Mouse (Mus musculus) ES-Bruce4 (cell line): ENCODE data around the gene Ano6. TPM values are rescaled to one million over a fixed set of nuclear protein-coding genes. Genes with fewer than 3 reads are reported as not detected.

Experiments used
- H3K27ac ChIP-seq: 2 replicates; pipeline ENCODE4 v1.5.1; 2012; ENCODE audit warnings: low read length, inconsistent platforms; ENCODE audit not compliant: insufficient read depth
- H3K27me3 ChIP-seq: 2 replicates; pipeline ENCODE4 v1.6.1; 2012; ENCODE audit warnings: mild to moderate bottlenecking, low read length, inconsistent platforms; ENCODE audit not compliant: control insufficient read depth, poor library complexity, insufficient read depth, severe bottlenecking
- H3K36me3 ChIP-seq: 2 replicates; pipeline ENCODE4 v1.6.1; 2012; ENCODE audit warnings: inconsistent platforms, mild to moderate bottlenecking, low read length, moderate library complexity; ENCODE audit not compliant: control insufficient read depth, poor library complexity, insufficient read depth, severe bottlenecking
- H3K4me1 ChIP-seq: one replicate; pipeline ENCODE4 v1.8.1; 2011; ENCODE audit warnings: low read length; ENCODE audit not compliant: control insufficient read depth, insufficient read depth
- H3K4me3 ChIP-seq: 2 replicates; pipeline ENCODE4 v1.5.1; 2011; ENCODE audit warnings: low read depth, mild to moderate bottlenecking, low read length
- H3K9ac ChIP-seq: 2 replicates; pipeline ENCODE4 v1.6.1; 2012; ENCODE audit warnings: low read depth, mild to moderate bottlenecking, inconsistent platforms; ENCODE audit not compliant: poor library complexity, severe bottlenecking
- H3K9me3 ChIP-seq: replicated peaks from 2 replicates; pipeline ENCODE4 v1.6.1; 2012; ENCODE audit warnings: mild to moderate bottlenecking, low read length, inconsistent platforms; ENCODE audit not compliant: control insufficient read depth, poor library complexity, insufficient read depth, severe bottlenecking
- CTCF ChIP-seq: IDR thresholded peaks from one replicate; pipeline ENCODE4 v1.8.1; 2011; ENCODE audit warnings: low read depth, low read length
- EP300 ChIP-seq: IDR thresholded peaks from 2 replicates; pipeline ENCODE4 v1.6.1; 2011; ENCODE audit warnings: low read depth, low read length; ENCODE audit not compliant: insufficient read depth
- POLR2A ChIP-seq: IDR thresholded peaks from one replicate; pipeline ENCODE4 v1.8.1; 2011; ENCODE audit warnings: low read length; ENCODE audit not compliant: insufficient read depth
- polyA plus RNA-seq: library from polyadenylated mRNA; stranded (reverse); fragments of >200 nt; gene quantifications from 2 replicates; pipeline ENCODE4 v1.2.4, GENCODE M21; 2011; ENCODE audit warnings: low read depth; ENCODE audit not compliant: missing spikeins, insufficient read depth, insufficient read length

Ano6 gene
- polyA plus RNA-seq, 1 experiment = 42.5 TPM

GRCm38 (mm10) chr15:95892171-95892570 is 101.5 kb downstream of the Ano6 start:
- H3K27ac ChIP-seq = no peak overlapping the region
- no peaks in the 10 kb centered on the region for H3K27me3 ChIP-seq
- H3K4me1 ChIP-seq = no peaks in the 10 kb centered on the region
- no peak overlapping the region for H3K4me3 ChIP-seq
- H3K9me3 ChIP-seq = no peaks in the 10 kb centered on the region
- no peaks in the 10 kb centered on the region for H3K36me3 ChIP-seq
- H3K9ac ChIP-seq = no peak overlapping the region
- TF ChIP-seq POLR2A (no peak), EP300 (no peak), CTCF (no peak)

GRCm38 (mm10) chr15:95892929-95893328 is 102.3 kb downstream of the Ano6 start:
- TF ChIP-seq CTCF = no peak
- no peak for TF ChIP-seq EP300
- no peak for TF ChIP-seq POLR2A
- no peaks in the 10 kb centered on the region for H3K27me3 ChIP-seq
- no peaks in the 10 kb centered on the region for H3K4me1 ChIP-seq
- no peak overlapping the region for H3K4me3 ChIP-seq
- no peaks in the 10 kb centered on the region for H3K36me3 ChIP-seq
- no peak overlapping the region for H3K9ac ChIP-seq
- no peak overlapping the region for H3K27ac ChIP-seq
- H3K9me3 ChIP-seq = no peaks in the 10 kb centered on the region

- TF ChIP-seq EP300 (no peak), POLR2A (no peak), CTCF (no peak)
- no peak overlapping the region for H3K27ac ChIP-seq
These were observed 105.1 kb downstream of the Ano6 start for GRCm38 (mm10) chr15:95895699-95896098.

GRCm38 (mm10) chr15:95897653-95898052 is 107.0 kb downstream of the Ano6 start:
- Histone ChIP-seq H3K4me1 (no peaks in the 10 kb centered on the region), H3K27me3 (no peaks in the 10 kb centered on the region), H3K9me3 (no peaks in the 10 kb centered on the region), H3K4me3 (no peak overlapping the region), H3K27ac (no peak overlapping the region), H3K36me3 (no peaks in the 10 kb centered on the region), H3K9ac (no peak overlapping the region)
- TF ChIP-seq EP300 (no peak), POLR2A (no peak), CTCF (no peak)

More at GRCm38 (mm10) chr15:95895699-95896098, 105.1 kb downstream of the Ano6 start:
- Histone ChIP-seq H3K4me3 (no peak overlapping the region), H3K9ac (no peak overlapping the region), H3K4me1 (no peaks in the 10 kb centered on the region), H3K9me3 (no peaks in the 10 kb centered on the region), H3K27me3 (no peaks in the 10 kb centered on the region), H3K36me3 (no peaks in the 10 kb centered on the region)

- no peak overlapping the region for H3K27ac ChIP-seq
- H3K27me3 ChIP-seq = no peaks in the 10 kb centered on the region
- H3K4me3 ChIP-seq = no peak overlapping the region
- TF ChIP-seq POLR2A (no peak), EP300 (no peak), CTCF (no peak)
- H3K36me3 ChIP-seq = no peaks in the 10 kb centered on the region
- no peaks in the 10 kb centered on the region for H3K4me1 ChIP-seq
- no peak overlapping the region for H3K9ac ChIP-seq
- H3K9me3 ChIP-seq = no peaks in the 10 kb centered on the region
These were observed 107.8 kb downstream of the Ano6 start for GRCm38 (mm10) chr15:95898438-95898837.

GRCm38 (mm10) chr15:95902396-95902795 is 111.8 kb downstream of the Ano6 start:
- H3K4me1 ChIP-seq = no peaks in the 10 kb centered on the region
- no peak overlapping the region for H3K9ac ChIP-seq
- H3K27me3 ChIP-seq = no peaks in the 10 kb centered on the region
- no peaks in the 10 kb centered on the region for H3K9me3 ChIP-seq
- H3K4me3 ChIP-seq = no peak overlapping the region
- no peaks in the 10 kb centered on the region for H3K36me3 ChIP-seq
- H3K27ac ChIP-seq = no peak overlapping the region
- TF ChIP-seq EP300 (no peak), POLR2A (no peak), CTCF (no peak)
